Mouse (Mus musculus) embryonic facial prominence, embryonic 10.5 days (tissue): ENCODE data around the gene Bach2. TPM values are rescaled to one million over a fixed set of nuclear protein-coding genes. Genes with fewer than 3 reads are reported as not detected.

ENCODE experiments used
- DNase-seq: peaks from one replicate; pipeline ENCODE4 v3.0.0-alpha.2; 2017; ENCODE audit warnings: low spot score
- H3K27ac ChIP-seq: fragments of 300-500 bp; sonication (generic); replicated peaks from 2 replicates; pipeline ENCODE4 v1.5.1; 2016; ENCODE audit warnings: mild to moderate bottlenecking
- H3K27me3 ChIP-seq: fragments of 300-500 bp; sonication (generic); replicated peaks from 2 replicates; pipeline ENCODE4 v1.6.1; 2016; ENCODE audit warnings: low read depth, mild to moderate bottlenecking; ENCODE audit not compliant: poor library complexity, severe bottlenecking
- H3K36me3 ChIP-seq: fragments of 300-500 bp; sonication (generic); replicated peaks from 2 replicates; pipeline ENCODE4 v1.6.1; 2016; ENCODE audit warnings: mild to moderate bottlenecking, moderate library complexity
- H3K4me1 ChIP-seq: fragments of 300-500 bp; sonication (generic); 2 replicates; pipeline ENCODE4 v1.6.1; 2016
- H3K4me3 ChIP-seq: fragments of 300-500 bp; sonication (generic); 2 replicates; pipeline ENCODE4 v1.5.1; 2016; ENCODE audit warnings: mild to moderate bottlenecking, moderate library complexity
- H3K9me3 ChIP-seq: fragments of 300-500 bp; sonication (generic); 2 replicates; pipeline ENCODE4 v1.6.1; 2016; ENCODE audit warnings: mild to moderate bottlenecking
- WGBS: fragments of 180-500 bp; shearing (Covaris S2); methylation state at CpG from one replicate; pipeline ENCODE4 v1.1.7; 2016; 5-methylcytosine and 5-hydroxymethylcytosine counted together
- polyA plus RNA-seq: library from polyadenylated mRNA; unstranded; fragments of >200 nt; fragmentation: Nextera tagmentation; extraction: Ambion mirVana; gene quantifications from 2 replicates; pipeline ENCODE4 v1.2.1, GENCODE M21; 2016

Gene Bach2
- polyA plus RNA-seq, 1 experiment from 2014 or later: 12.2 TPM

DNA sequence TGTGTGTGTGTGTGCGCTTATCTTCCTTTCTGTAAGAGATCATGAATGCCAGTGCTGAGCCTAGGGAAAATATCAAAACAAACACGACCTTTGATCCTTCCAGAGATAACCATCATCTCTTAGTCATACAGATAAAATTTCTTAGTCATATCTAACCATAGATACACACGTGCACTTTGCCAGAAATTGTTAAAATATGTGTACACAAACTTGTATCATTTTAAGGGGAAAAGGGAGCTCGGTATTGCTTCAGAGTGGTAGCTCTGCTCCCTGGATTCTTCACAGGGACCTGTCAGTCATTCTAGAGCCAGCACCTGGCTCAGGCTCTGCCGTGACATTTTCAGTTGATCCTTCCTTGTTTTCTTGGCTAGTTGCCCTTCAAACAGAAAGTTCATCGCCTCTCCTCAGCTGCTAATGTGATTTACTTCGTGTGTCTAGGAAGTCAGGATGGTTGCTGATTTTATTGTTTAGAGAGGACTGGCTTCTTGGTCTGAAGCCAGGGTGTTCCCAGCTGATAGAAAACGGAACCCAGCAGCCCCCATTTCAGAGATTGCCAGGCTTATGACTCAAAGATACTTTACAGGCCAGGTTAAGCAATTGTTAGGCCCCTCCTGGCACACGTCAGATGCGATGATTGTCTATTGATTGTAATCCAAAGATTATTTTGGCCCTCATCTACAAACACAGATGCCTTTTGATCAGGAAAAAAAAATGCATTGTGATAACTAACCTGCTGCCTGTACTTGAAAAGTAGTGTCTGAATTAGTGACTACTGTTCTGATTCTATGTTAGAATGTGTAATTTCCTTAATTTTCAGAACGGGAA, 49.6 kb downstream of the Bach2 start:
- Histone ChIP-seq H3K4me3 (no peak overlapping the region), H3K9me3 (no peaks in the 10 kb centered on the region), H3K4me1 (peaks cover 61% of the 10 kb centered on the region), H3K27ac (no peak overlapping the region), H3K27me3 (no peaks in the 10 kb centered on the region), H3K36me3 (0 out of 2 replicates have a peak, but pooled peaks cover 4% of the 10 kb centered on the region)
- DNase-seq: no peak
- 52% methylated on average over 11 of the region's 11 CpGs for WGBS

DNA sequence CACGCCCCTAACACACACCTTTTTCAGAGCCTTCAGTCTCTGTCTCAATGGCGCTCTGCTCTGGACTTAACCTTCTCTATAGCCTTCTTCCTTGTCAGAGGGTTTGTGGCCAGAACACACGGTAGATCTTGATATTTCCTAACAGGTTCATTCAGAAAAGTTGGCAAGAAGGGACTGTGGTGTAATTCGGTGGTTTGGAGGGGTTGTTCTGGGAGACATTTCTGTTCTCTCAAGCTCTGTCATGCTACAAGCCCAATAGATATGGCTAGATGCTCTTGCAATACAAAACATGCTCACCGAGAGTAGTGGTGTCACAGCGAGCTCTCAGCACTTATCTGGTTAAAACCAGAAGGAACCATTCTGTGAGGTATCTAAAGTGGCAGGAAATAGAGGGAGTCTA, 51.2 kb downstream of the Bach2 start:
- no peaks in the 10 kb centered on the region for H3K27me3 ChIP-seq
- WGBS: 77% methylated on average over 6 of the region's 6 CpGs
- no peaks in the 10 kb centered on the region for H3K9me3 ChIP-seq
- H3K4me1 ChIP-seq: peaks cover 73% of the 10 kb centered on the region
- H3K27ac ChIP-seq: peak overlapping the region; percentile 74; the same call in 1 of the 2 replicates
- H3K4me3 ChIP-seq: no peak overlapping the region
- no peak for DNase-seq
- peaks cover 7% of the 10 kb centered on the region; the same call in 1 of the 2 replicates for H3K36me3 ChIP-seq

DNA sequence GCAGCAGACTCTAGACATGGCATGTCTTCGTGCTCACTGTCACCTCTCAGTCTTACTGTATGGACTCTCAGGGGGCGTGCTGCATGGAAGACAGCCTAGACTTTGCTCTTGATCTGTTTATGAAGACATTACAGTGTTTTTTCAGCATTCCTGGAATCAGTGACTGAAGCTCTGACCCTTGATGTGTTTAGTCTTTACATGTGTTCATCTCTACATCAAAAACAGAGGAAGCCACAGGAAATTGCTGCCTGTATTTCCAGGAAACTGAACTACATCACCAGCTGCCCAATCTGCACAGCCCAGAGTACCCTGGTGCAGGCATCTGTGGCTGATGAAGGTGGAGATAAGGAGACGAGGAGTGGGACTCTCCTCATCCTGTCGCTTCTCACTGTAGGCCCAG, 52.8 kb downstream of the Bach2 start:
- no peak overlapping the region for H3K27ac ChIP-seq
- WGBS: 83% methylated on average over 4 of the region's 4 CpGs
- H3K27me3 ChIP-seq: no peaks in the 10 kb centered on the region
- H3K4me3 ChIP-seq: no peak overlapping the region
- H3K36me3 ChIP-seq: peaks cover 7% of the 10 kb centered on the region; the same call in 1 of the 2 replicates
- H3K4me1 ChIP-seq: peaks cover 76% of the 10 kb centered on the region
- H3K9me3 ChIP-seq: no peaks in the 10 kb centered on the region
- DNase-seq: no peak

DNA sequence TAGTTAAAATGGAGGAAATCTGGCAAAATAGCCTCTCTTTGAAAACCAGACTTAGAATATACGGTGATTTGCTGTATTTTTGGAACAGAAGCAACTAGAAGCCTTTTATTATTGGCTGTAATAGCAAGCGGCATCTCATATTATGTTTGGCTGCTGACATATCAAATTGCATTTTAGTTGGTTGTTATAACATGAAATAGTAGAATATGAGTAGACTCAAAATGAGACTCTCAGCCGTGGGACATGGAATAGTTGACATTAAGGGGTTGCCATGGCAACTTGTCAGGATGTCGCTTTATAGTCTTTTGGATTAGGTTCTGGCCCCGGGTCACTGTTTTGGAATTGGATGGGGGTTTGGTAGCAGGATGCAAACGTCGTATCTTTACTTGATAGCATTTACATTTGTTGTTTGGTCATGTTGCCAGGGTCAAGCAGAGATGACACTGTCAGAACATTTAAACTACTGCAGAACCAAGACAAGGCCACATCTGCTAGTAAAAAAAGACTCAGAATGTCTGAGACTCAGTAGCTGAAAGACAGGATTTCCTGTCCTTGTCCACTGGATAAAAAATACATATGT, 55.2 kb downstream of the Bach2 start:
- H3K27me3 ChIP-seq: no peaks in the 10 kb centered on the region
- no peak overlapping the region for H3K27ac ChIP-seq
- 67% methylated on average over 7 of the region's 7 CpGs for WGBS
- H3K9me3 ChIP-seq: no peaks in the 10 kb centered on the region
- H3K4me3 ChIP-seq: no peak overlapping the region
- no peak for DNase-seq
- H3K36me3 ChIP-seq: peaks cover 7% of the 10 kb centered on the region; the same call in 1 of the 2 replicates
- H3K4me1 ChIP-seq: peaks cover 80% of the 10 kb centered on the region

- peak overlapping the region; percentile 81 for H3K27ac ChIP-seq
- H3K4me1 ChIP-seq: peaks cover 74% of the 10 kb centered on the region
- H3K27me3 ChIP-seq: no peaks in the 10 kb centered on the region
- H3K4me3 ChIP-seq: no peak overlapping the region
- H3K36me3 ChIP-seq: peaks cover 3% of the 10 kb centered on the region; the same call in 1 of the 2 replicates
- DNase-seq: peak; percentile 34
- 13% methylated on average over 6 of the region's 6 CpGs for WGBS
- no peaks in the 10 kb centered on the region for H3K9me3 ChIP-seq
Observed at GRCm38 (mm10) chr4:32297071-32297671, 58.6 kb downstream of the Bach2 start.

GRCm38 (mm10) chr4:32299221-32299620, 60.6 kb downstream of the Bach2 start:
- H3K27ac ChIP-seq: no peak overlapping the region
- no peak for DNase-seq
- peaks cover 74% of the 10 kb centered on the region for H3K4me1 ChIP-seq
- H3K36me3 ChIP-seq: peaks cover 3% of the 10 kb centered on the region; the same call in 1 of the 2 replicates
- no peaks in the 10 kb centered on the region for H3K9me3 ChIP-seq
- 84% methylated on average over 3 of the region's 3 CpGs for WGBS
- H3K27me3 ChIP-seq: no peaks in the 10 kb centered on the region
- H3K4me3 ChIP-seq: no peak overlapping the region

DNA sequence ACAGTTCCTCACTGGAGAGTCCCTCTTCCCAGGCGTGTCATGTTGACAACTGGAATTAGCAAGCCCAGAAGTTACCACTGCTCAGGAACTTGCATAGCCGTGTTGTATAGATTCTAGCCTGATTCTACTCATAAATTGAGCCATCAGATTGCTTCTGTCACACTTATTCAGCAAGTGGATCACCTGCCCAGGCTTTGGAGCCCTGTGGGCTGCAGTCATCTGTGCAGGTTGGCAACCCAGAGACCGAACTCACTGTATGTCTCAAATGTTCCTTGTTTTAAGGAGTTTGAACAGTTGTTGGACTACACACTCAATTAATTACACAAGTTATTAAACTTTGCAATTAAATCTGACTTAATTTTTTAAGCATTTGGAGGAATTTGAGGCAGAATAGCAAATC, 61.4 kb downstream of the Bach2 start:
- no peaks in the 10 kb centered on the region for H3K9me3 ChIP-seq
- no peak for DNase-seq
- H3K36me3 ChIP-seq: no peaks in the 10 kb centered on the region
- H3K27ac ChIP-seq: no peak overlapping the region
- whole genome bisulfite sequencing: 86% methylated on average over 3 of the region's 3 CpGs
- peaks cover 80% of the 10 kb centered on the region for H3K4me1 ChIP-seq
- H3K27me3 ChIP-seq: no peaks in the 10 kb centered on the region
- no peak overlapping the region for H3K4me3 ChIP-seq

- Histone ChIP-seq H3K4me1 (peaks cover 89% of the 10 kb centered on the region), H3K9me3 (no peaks in the 10 kb centered on the region), H3K4me3 (peak overlapping the region; percentile 38), H3K27me3 (no peaks in the 10 kb centered on the region), H3K36me3 (peaks cover 6% of the 10 kb centered on the region; the same call in 1 of the 2 replicates), H3K27ac (peak overlapping the region; percentile 91)
- no peak for DNase-seq
- 45% methylated on average over 5 of the region's 5 CpGs for WGBS
Observed at GRCm38 (mm10) chr4:32302668-32303067, 64.1 kb downstream of the Bach2 start.

- no peaks in the 10 kb centered on the region for H3K27me3 ChIP-seq
- peak overlapping the region; percentile 91 for H3K27ac ChIP-seq
- WGBS: 7% methylated on average over 4 of the region's 4 CpGs
- H3K4me1 ChIP-seq: peaks cover 88% of the 10 kb centered on the region
- peak overlapping the region; percentile 38 for H3K4me3 ChIP-seq
- H3K9me3 ChIP-seq: no peaks in the 10 kb centered on the region
- peak; percentile 87 for DNase-seq
- peaks cover 9% of the 10 kb centered on the region; the same call in 1 of the 2 replicates for H3K36me3 ChIP-seq
Observed at GRCm38 (mm10) chr4:32303076-32303475, 64.5 kb downstream of the Bach2 start.

GRCm38 (mm10) chr4:32303674-32304073, 65.1 kb downstream of the Bach2 start:
- peaks cover 15% of the 10 kb centered on the region; the same call in 1 of the 2 replicates for H3K36me3 ChIP-seq
- under 1% methylated on average over 8 of the region's 8 CpGs for WGBS
- peak; percentile 89 for DNase-seq
- H3K27me3 ChIP-seq: no peaks in the 10 kb centered on the region
- peak overlapping the region; percentile 38 for H3K4me3 ChIP-seq
- H3K9me3 ChIP-seq: no peaks in the 10 kb centered on the region
- peak overlapping the region; percentile 91 for H3K27ac ChIP-seq
- H3K4me1 ChIP-seq: peaks cover 86% of the 10 kb centered on the region

- H3K27ac ChIP-seq: peak overlapping the region; percentile 91
- H3K4me3 ChIP-seq: peak overlapping the region; percentile 38
- no peaks in the 10 kb centered on the region for H3K27me3 ChIP-seq
- peaks cover 80% of the 10 kb centered on the region for H3K4me1 ChIP-seq
- no peaks in the 10 kb centered on the region for H3K9me3 ChIP-seq
- peaks cover 15% of the 10 kb centered on the region; the same call in 1 of the 2 replicates for H3K36me3 ChIP-seq
- DNase-seq: peak; percentile 42
- WGBS: 23% methylated on average over 6 of the region's 6 CpGs
Observed at GRCm38 (mm10) chr4:32304221-32304703, 65.7 kb downstream of the Bach2 start.

DNA sequence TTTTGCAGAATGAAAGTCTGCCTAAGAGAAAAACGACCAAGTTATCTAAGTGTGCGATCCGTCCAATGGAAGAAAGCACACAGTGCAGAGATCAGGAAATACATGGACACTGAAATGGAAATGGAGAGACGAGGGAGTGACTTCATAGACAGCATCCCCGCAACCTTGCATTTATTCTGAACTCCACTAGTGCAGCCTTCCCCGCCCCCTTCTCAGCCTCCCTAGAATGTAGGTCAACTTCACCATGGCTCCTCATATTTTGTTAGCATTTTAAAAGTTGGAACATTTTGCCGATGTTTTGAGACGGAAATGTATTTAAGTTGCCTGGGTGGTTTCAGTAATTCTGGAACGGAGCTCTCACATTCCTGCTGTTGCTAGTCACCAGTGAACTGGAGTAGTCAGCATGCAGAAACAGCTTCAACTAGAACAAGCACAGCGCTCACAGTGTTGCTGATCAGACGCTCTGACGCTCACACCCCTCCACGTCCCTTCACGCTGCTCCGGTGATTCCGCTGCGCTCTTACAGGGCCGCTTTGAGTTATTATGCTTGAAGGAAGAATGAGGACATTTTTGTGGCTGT, 66.5 kb downstream of the Bach2 start:
- Histone ChIP-seq H3K27me3 (no peaks in the 10 kb centered on the region), H3K9me3 (no peaks in the 10 kb centered on the region), H3K4me3 (peak overlapping the region; percentile 38; the same call in 1 of the 2 replicates), H3K36me3 (peaks cover 15% of the 10 kb centered on the region; the same call in 1 of the 2 replicates), H3K27ac (peak overlapping the region; percentile 91), H3K4me1 (peaks cover 78% of the 10 kb centered on the region)
- DNase-seq: peak; percentile 22
- 62% methylated on average over 18 of the region's 18 CpGs for WGBS
